Mouse (Mus musculus) bone marrow, adult 2 months (tissue): ENCODE measurements around the gene Tdo2. TPM values are rescaled to one million over a fixed set of nuclear protein-coding genes. Genes with fewer than 3 reads are reported as not detected.

Experiments used
- H3K27ac ChIP-seq: fragments of 200-500 bp; 2 replicates; pipeline ENCODE4 v1.5.1; 2012; ENCODE audit warnings: low read depth, mild to moderate bottlenecking, control low read depth, inconsistent platforms, low read length; ENCODE audit not compliant: control insufficient read depth, poor library complexity, insufficient read depth
- H3K4me1 ChIP-seq: fragments of 200-500 bp; 2 replicates; pipeline ENCODE4 v1.6.1; 2011; ENCODE audit warnings: low read length; ENCODE audit not compliant: control insufficient read depth, insufficient read depth
- H3K4me3 ChIP-seq: fragments of 200-500 bp; replicated peaks from 2 replicates; pipeline ENCODE3; 2011; ENCODE audit warnings: mild to moderate bottlenecking, low read depth, low read length, control low read depth; ENCODE audit not compliant: control insufficient read depth
- CTCF ChIP-seq: fragments of 200-500 bp; IDR thresholded peaks from 2 replicates; pipeline ENCODE4 v1.5.1; 2011; ENCODE audit warnings: low read length, control low read depth; ENCODE audit not compliant: control insufficient read depth, insufficient read depth
- POLR2A ChIP-seq: fragments of 200-500 bp; IDR thresholded peaks from 2 replicates; pipeline ENCODE4 v1.6.1; 2011; ENCODE audit warnings: low read depth, mild to moderate bottlenecking, control low read depth, low read length, borderline replicate concordance; ENCODE audit not compliant: control insufficient read depth
- WGBS: fragments of 180-500 bp; shearing (Covaris S2); methylation state at CpG from one replicate; pipeline ENCODE4 v1.1.7; 2018; 5-methylcytosine and 5-hydroxymethylcytosine counted together
- polyA plus RNA-seq: library from polyadenylated mRNA; stranded (reverse); fragments of >200 nt; gene quantifications from 2 replicates; pipeline ENCODE4 v1.2.4, GENCODE M21; 2011; ENCODE audit warnings: low replicate concordance; ENCODE audit not compliant: missing spikeins, insufficient read depth, insufficient read length

The Tdo2 gene
- polyA plus RNA-seq, 1 experiment, result 7.8 TPM

- WGBS, result 79% methylated on average over 3 of the region's 3 CpGs
- TF ChIP-seq CTCF (no peak), POLR2A (no peak)
- Histone ChIP-seq H3K4me1 (no peaks in the 10 kb centered on the region), H3K27ac (no peak overlapping the region), H3K4me3 (no peak overlapping the region)
These were observed 11.6 kb upstream of the Tdo2 start for GRCm38 (mm10) chr3:81987628-81988027.

- Histone ChIP-seq H3K27ac (no peak overlapping the region), H3K4me3 (no peak overlapping the region), H3K4me1 (no peaks in the 10 kb centered on the region)
- no peak for TF ChIP-seq POLR2A
- TF ChIP-seq CTCF, result no peak
- WGBS, result 85% methylated on average over 2 of the region's 2 CpGs
These were observed 10.1 kb upstream of the Tdo2 start for GRCm38 (mm10) chr3:81986103-81986502.

GRCm38 (mm10) chr3:81985100-81985499 lies 9.1 kb upstream of the Tdo2 start:
- 49% methylated on average over 1 of the region's 1 CpGs for WGBS
- no peak overlapping the region for H3K27ac ChIP-seq
- H3K4me3 ChIP-seq, result no peak overlapping the region
- H3K4me1 ChIP-seq, result no peaks in the 10 kb centered on the region
- TF ChIP-seq CTCF, result no peak
- no peak for TF ChIP-seq POLR2A

GRCm38 (mm10) chr3:81983120-81983895 lies 7.3 kb upstream of the Tdo2 start:
- Histone ChIP-seq H3K27ac (no peak overlapping the region), H3K4me1 (no peaks in the 10 kb centered on the region), H3K4me3 (no peak overlapping the region)
- 60% methylated on average over 8 of the region's 8 CpGs for WGBS
- TF ChIP-seq POLR2A (no peak), CTCF (no peak)

- no peak within 1 kb of the TSS for H3K4me3 ChIP-seq
- no peaks in the 10 kb centered on the region for H3K4me1 ChIP-seq
- 84% methylated on average over 5 of the region's 5 CpGs for WGBS
- no peak for TF ChIP-seq POLR2A
- no peak for TF ChIP-seq CTCF
- H3K27ac ChIP-seq, result no peak within 1 kb of the TSS
These were observed 6.0 kb upstream of the Tdo2 start, which contains the start of gene Asic5 for GRCm38 (mm10) chr3:81981990-81982389. TSS of gene Asic5 (plus strand) at chr3:81982290.

- TF ChIP-seq CTCF, result no peak
- no peak for TF ChIP-seq POLR2A
- Histone ChIP-seq H3K4me3 (no peak overlapping the region), H3K4me1 (no peaks in the 10 kb centered on the region), H3K27ac (no peak overlapping the region)
- WGBS, result 86% methylated on average over 5 of the region's 5 CpGs
These were observed 5.6 kb upstream of the Tdo2 start for GRCm38 (mm10) chr3:81981576-81981975.

- no peak overlapping the region for H3K4me3 ChIP-seq
- no peaks in the 10 kb centered on the region for H3K4me1 ChIP-seq
- no peak overlapping the region for H3K27ac ChIP-seq
- no peak for TF ChIP-seq POLR2A
- TF ChIP-seq CTCF, result no peak
- 68% methylated on average over 4 of the region's 4 CpGs for WGBS
These were observed 395 bp downstream of the Tdo2 start for GRCm38 (mm10) chr3:81975607-81976006.

GRCm38 (mm10) chr3:81964596-81964995 lies 11.4 kb downstream of the Tdo2 start:
- WGBS, result 52% methylated on average over 3 of the region's 3 CpGs
- no peak overlapping the region for H3K4me3 ChIP-seq
- H3K27ac ChIP-seq, result no peak overlapping the region
- TF ChIP-seq CTCF, result no peak
- no peak for TF ChIP-seq POLR2A
- no peaks in the 10 kb centered on the region for H3K4me1 ChIP-seq
